Mouse (Mus musculus) right cerebral cortex, postnatal 14 days (tissue): ENCODE measurements around the gene Poll.

Source experiments
- DNase-seq: peaks from one replicate; pipeline ENCODE4 v3.0.0; 2022

The Poll gene

GRCm38 (mm10) chr19:45533617-45534016, 26.7 kb downstream of the Poll start:
- no peak for DNase-seq

GRCm38 (mm10) chr19:45531554-45531953, 28.8 kb downstream of the Poll start:
- DNase-seq: no peak

GRCm38 (mm10) chr19:45530200-45530995, 29.9 kb downstream of the Poll start:
- no peak for DNase-seq

GRCm38 (mm10) chr19:45529294-45529693, 31.0 kb downstream of the Poll start:
- DNase-seq: no peak

GRCm38 (mm10) chr19:45527931-45528534, 32.3 kb downstream of the Poll start:
- DNase-seq: no peak

- no peak for DNase-seq
Observed at GRCm38 (mm10) chr19:45527382-45527781, 32.9 kb downstream of the Poll start.

GRCm38 (mm10) chr19:45516264-45516663, 44.1 kb downstream of the Poll start:
- DNase-seq: no peak

GRCm38 (mm10) chr19:45515341-45515740, 45.0 kb downstream of the Poll start:
- DNase-seq: no peak

GRCm38 (mm10) chr19:45511406-45511805, 48.9 kb downstream of the Poll start:
- peak; percentile 52 for DNase-seq

GRCm38 (mm10) chr19:45510680-45511079, 49.7 kb downstream of the Poll start:
- DNase-seq: no peak

- DNase-seq: no peak
Observed at GRCm38 (mm10) chr19:45507531-45507930, 52.8 kb downstream of the Poll start.

GRCm38 (mm10) chr19:45505446-45505845, 54.9 kb downstream of the Poll start:
- no peak for DNase-seq
